Mouse (Mus musculus) intestine, embryonic 16.5 days (tissue): ENCODE measurements around the gene Gimap8. TPM values are rescaled to one million over a fixed set of nuclear protein-coding genes. Genes with fewer than 3 reads are reported as not detected.

Source experiments
- ATAC-seq: fragments of 200-750 bp; cut with Nextera tagmentation; 2 replicates; pipeline ENCODE4 v1.8.0; 2017; ENCODE audit warnings: moderate TSS enrichment, moderate library complexity
- H3K27ac ChIP-seq: fragments of 300-500 bp; sonication (generic); 2 replicates; pipeline ENCODE4 v1.5.1; 2014; ENCODE audit warnings: mild to moderate bottlenecking, low read length
- H3K27me3 ChIP-seq: fragments of 300-500 bp; sonication (generic); replicated peaks from 2 replicates; pipeline ENCODE4 v1.6.1; 2014; ENCODE audit warnings: low read length, control low read depth, mixed read lengths; ENCODE audit not compliant: control insufficient read depth, insufficient read depth
- H3K36me3 ChIP-seq: fragments of 300-500 bp; sonication (generic); 2 replicates; pipeline ENCODE4 v1.6.1; 2014; ENCODE audit warnings: low read length, control low read depth; ENCODE audit not compliant: control insufficient read depth, insufficient read depth
- H3K4me1 ChIP-seq: fragments of 300-500 bp; sonication (generic); 2 replicates; pipeline ENCODE4 v1.6.1; 2014; ENCODE audit warnings: low read length, control low read depth, mixed read lengths; ENCODE audit not compliant: control insufficient read depth, insufficient read depth
- H3K4me2 ChIP-seq: fragments of 300-500 bp; sonication (generic); 2 replicates; pipeline ENCODE4 v1.6.1; 2014; ENCODE audit warnings: low read depth, low read length, control low read depth
- H3K4me3 ChIP-seq: fragments of 300-500 bp; sonication (generic); 2 replicates; pipeline ENCODE4 v1.5.1; 2014; ENCODE audit warnings: mild to moderate bottlenecking, low read length
- H3K9ac ChIP-seq: fragments of 300-500 bp; sonication (generic); 2 replicates; pipeline ENCODE4 v1.6.1; 2014; ENCODE audit warnings: low read depth, low read length
- H3K9me3 ChIP-seq: fragments of 300-500 bp; sonication (generic); 2 replicates; pipeline ENCODE4 v1.6.1; 2016; ENCODE audit warnings: low read length, control low read depth; ENCODE audit not compliant: control insufficient read depth
- WGBS: fragments of 180-500 bp; shearing (Covaris S2); extraction: QIAGEN DNeasy Blood & Tissue Kit; methylation state at CpG from one replicate; pipeline ENCODE4 v1.1.7; 2014; 5-methylcytosine and 5-hydroxymethylcytosine counted together
- polyA plus RNA-seq: library from polyadenylated mRNA; unstranded; fragments of >200 nt; fragmentation: Nextera tagmentation; extraction: Ambion mirVana; gene quantifications from 2 replicates; pipeline ENCODE4 v1.2.1, GENCODE M21; 2015

The Gimap8 gene
- polyA plus RNA-seq, 1 experiment from 2014 or later = 1.7 TPM

DNA sequence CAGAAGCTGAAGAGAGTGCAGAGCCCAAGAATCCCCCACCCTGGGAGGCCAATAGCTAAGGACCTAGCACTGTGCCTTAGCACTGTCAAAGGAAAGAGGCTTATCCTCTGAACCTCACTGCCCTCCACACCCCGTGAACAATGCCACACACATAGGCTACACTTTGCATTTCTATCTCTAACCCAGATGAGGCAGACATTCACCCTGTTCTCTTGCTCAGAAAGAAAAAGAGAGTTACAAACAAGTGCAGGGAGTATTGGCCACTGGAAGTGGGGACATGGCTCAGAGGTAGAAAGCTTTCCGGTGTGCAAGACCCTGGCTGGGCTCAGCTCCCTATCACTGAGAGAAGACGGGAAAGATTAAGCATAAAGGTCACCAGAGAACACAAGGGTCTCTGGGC is 59.1 kb downstream of the Gimap8 start:
- H3K4me3 ChIP-seq = no peak overlapping the region
- no peak overlapping the region for H3K4me2 ChIP-seq
- 59% methylated on average over 3 of the region's 3 CpGs for WGBS
- H3K4me1 ChIP-seq = no peaks in the 10 kb centered on the region
- no peaks in the 10 kb centered on the region for H3K36me3 ChIP-seq
- H3K27me3 ChIP-seq = no peaks in the 10 kb centered on the region
- H3K9me3 ChIP-seq = no peaks in the 10 kb centered on the region
- H3K27ac ChIP-seq = 0 out of 2 replicates have a peak overlapping the region, but pooled peaks have one; percentile 8
- H3K9ac ChIP-seq = no peak overlapping the region
- ATAC-seq = no peak

Other genes starting within 250 kb of the Gimap8 start
- 17.3 and 17.8 TPM in 2 replicates for gene Zfp467, start 201.4 kb upstream of the Gimap8 start, polyA plus RNA-seq
- 0.38 and 0.73 TPM in 2 replicates for gene Sspo, start 199.0 kb upstream of the Gimap8 start, polyA plus RNA-seq
- gene Atp6v0e2, start 109.6 kb upstream of the Gimap8 start, polyA plus RNA-seq = 25.1 and 26.0 TPM in 2 replicates
- 10.4 and 12.5 TPM in 2 replicates for gene Lrrc61, start 92.4 kb upstream of the Gimap8 start, polyA plus RNA-seq
- 105 and 109 TPM in 2 replicates for gene Rarres2, start 74.4 kb upstream of the Gimap8 start, polyA plus RNA-seq
- gene Gm45021, start 57.6 kb upstream of the Gimap8 start, polyA plus RNA-seq = not detected in 2 replicates
- 22.1 and 22.4 TPM in 2 replicates for gene Repin1, start 53.4 kb upstream of the Gimap8 start, polyA plus RNA-seq
- not detected in 2 replicates for gene Gm44965, start 53.3 kb upstream of the Gimap8 start, polyA plus RNA-seq
- gene Zfp775, start 45.2 kb upstream of the Gimap8 start, polyA plus RNA-seq = 5.2 and 6.1 TPM in 2 replicates
- gene AI854703, start 20.5 kb upstream of the Gimap8 start, polyA plus RNA-seq = 0.95 and 1.1 TPM in 2 replicates
- gene Gimap9, start 28.9 kb downstream of the Gimap8 start, polyA plus RNA-seq = 15.9 and 16.5 TPM in 2 replicates
- gene Gimap4, start 37.3 kb downstream of the Gimap8 start, polyA plus RNA-seq = 21.2 and 23.2 TPM in 2 replicates
- gene Gimap6, start 61.0 kb downstream of the Gimap8 start, polyA plus RNA-seq = 19.7 and 21.1 TPM in 2 replicates
- 3.2 and 9.2 TPM in 2 replicates for gene Gm28053, start 71.4 kb downstream of the Gimap8 start, polyA plus RNA-seq
- gene Gimap7, start 71.4 kb downstream of the Gimap8 start, polyA plus RNA-seq = 0.28 and 0.34 TPM in 2 replicates
- 36.2 and 39.1 TPM in 2 replicates for gene Gimap1, start 91.8 kb downstream of the Gimap8 start, polyA plus RNA-seq
- 9.7 and 13.8 TPM in 2 replicates for gene Gimap5, start 99.0 kb downstream of the Gimap8 start, polyA plus RNA-seq
- gene Gimap3, start 123.6 kb downstream of the Gimap8 start, polyA plus RNA-seq = 0.37 and 0.43 TPM in 2 replicates
- gene Tmem176a, start 193.7 kb downstream of the Gimap8 start, polyA plus RNA-seq = 183 TPM in 2 replicates
- 403 and 414 TPM in 2 replicates for gene Tmem176b, start 194.3 kb downstream of the Gimap8 start, polyA plus RNA-seq
- 51.9 and 71.5 TPM in 2 replicates for gene Aoc1, start 225.7 kb downstream of the Gimap8 start, polyA plus RNA-seq